Mouse (Mus musculus) olfactory bulb, adult 2 months (tissue): ENCODE data around the gene Rbm5. TPM values are rescaled to one million over a fixed set of nuclear protein-coding genes. Genes with fewer than 3 reads are reported as not detected.

Experiments used
- H3K27ac ChIP-seq: fragments of 200-500 bp; 2 replicates; pipeline ENCODE4 v1.5.1; 2012; ENCODE audit warnings: low read depth, low read length; ENCODE audit not compliant: insufficient read depth
- H3K4me1 ChIP-seq: fragments of 200-500 bp; 2 replicates; pipeline ENCODE4 v1.6.1; 2012; ENCODE audit warnings: low read length; ENCODE audit not compliant: control insufficient read depth, insufficient read depth
- H3K4me3 ChIP-seq: fragments of 200-500 bp; 2 replicates; pipeline ENCODE4 v1.5.1; 2012; ENCODE audit warnings: mild to moderate bottlenecking, low read depth, low read length, moderate library complexity; ENCODE audit not compliant: insufficient read depth
- CTCF ChIP-seq: fragments of 200-500 bp; IDR thresholded peaks from 2 replicates; pipeline ENCODE4 v1.5.1; 2012; ENCODE audit warnings: low read depth, mild to moderate bottlenecking, low read length, moderate library complexity; ENCODE audit not compliant: insufficient read depth
- POLR2A ChIP-seq: fragments of 200-500 bp; IDR thresholded peaks from 2 replicates; pipeline ENCODE4 v1.6.1; 2012; ENCODE audit warnings: mild to moderate bottlenecking, low read depth, low read length, moderate library complexity; ENCODE audit not compliant: insufficient read depth
- WGBS: fragments of 180-500 bp; shearing (Covaris S2); methylation state at CpG from one replicate; pipeline ENCODE4 v1.1.7; 2018; 5-methylcytosine and 5-hydroxymethylcytosine counted together
- polyA plus RNA-seq: library from polyadenylated mRNA; stranded (reverse); fragments of >200 nt; gene quantifications from 2 replicates; pipeline ENCODE4 v1.2.4, GENCODE M21; 2012; ENCODE audit warnings: low replicate concordance; ENCODE audit not compliant: missing spikeins, insufficient read depth, insufficient read length

The Rbm5 gene
- polyA plus RNA-seq, 1 experiment: 773 TPM

DNA sequence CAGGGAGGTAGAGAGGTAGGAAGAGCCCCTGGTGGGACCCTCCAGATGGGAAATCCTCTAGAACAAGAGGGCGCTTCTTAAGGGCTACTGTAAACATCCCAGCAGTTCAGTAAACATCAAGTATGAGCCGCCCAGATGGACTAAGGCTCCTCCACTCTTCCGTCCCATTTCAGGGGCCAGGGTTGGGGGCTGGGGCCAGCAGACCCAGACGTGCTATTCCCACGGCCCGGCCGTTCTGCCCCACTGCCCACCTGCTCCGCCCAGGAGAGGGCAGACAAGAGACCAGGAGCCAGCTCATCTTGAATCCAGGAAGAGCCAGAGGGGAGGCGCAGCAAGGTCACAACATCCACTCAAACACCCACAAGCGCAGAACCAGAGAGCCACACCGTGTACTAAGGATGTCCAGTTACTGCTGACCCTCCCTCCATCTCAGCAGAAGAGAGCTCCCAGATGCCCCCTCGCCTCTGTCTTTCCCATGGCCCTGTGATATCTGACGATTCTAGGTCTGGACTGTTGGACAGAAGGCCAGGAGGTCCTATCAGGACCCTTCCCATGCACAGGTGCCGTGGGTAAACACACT lies 72.1 kb downstream of the Rbm5 start:
- Histone ChIP-seq H3K27ac (no peak overlapping the region), H3K4me3 (no peak overlapping the region), H3K4me1 (peaks cover 47% of the 10 kb centered on the region)
- TF ChIP-seq CTCF (no peak), POLR2A (no peak)
- 72% methylated on average over 14 of the region's 14 CpGs for WGBS

GRCm38 (mm10) chr9:107697811-107698521 lies 72.8 kb downstream of the Rbm5 start:
- TF ChIP-seq POLR2A (no peak), CTCF (no peak)
- H3K4me1 ChIP-seq: peaks cover 44% of the 10 kb centered on the region
- H3K4me3 ChIP-seq: no peak overlapping the region
- no peak overlapping the region for H3K27ac ChIP-seq
- 59% methylated on average over 14 of the region's 14 CpGs for WGBS

GRCm38 (mm10) chr9:107696845-107697610 lies 73.8 kb downstream of the Rbm5 start:
- no peak overlapping the region for H3K4me3 ChIP-seq
- WGBS: 68% methylated on average over 9 of the region's 9 CpGs
- H3K4me1 ChIP-seq: peaks cover 35% of the 10 kb centered on the region
- TF ChIP-seq CTCF: no peak
- no peak for TF ChIP-seq POLR2A
- H3K27ac ChIP-seq: no peak overlapping the region

DNA sequence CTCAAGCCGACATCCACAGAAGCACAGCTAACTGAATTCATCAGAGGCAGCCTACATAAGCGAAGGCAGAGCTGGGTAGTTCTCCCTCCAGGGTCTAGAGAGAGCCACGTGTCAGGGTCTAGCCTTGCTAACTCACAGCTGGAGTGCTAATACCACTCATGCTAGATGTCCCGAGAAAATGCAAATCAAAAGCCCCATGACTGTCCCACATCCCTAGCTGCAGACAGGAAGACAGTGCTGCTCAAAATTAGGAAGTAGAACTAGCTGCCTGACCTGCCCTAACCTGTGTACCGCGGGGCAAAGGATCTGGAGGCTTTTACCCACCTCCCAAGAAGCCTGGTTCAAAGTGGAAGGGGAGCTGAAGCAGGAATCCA lies 74.7 kb downstream of the Rbm5 start:
- no peak for TF ChIP-seq CTCF
- TF ChIP-seq POLR2A: no peak
- Histone ChIP-seq H3K4me1 (peaks cover 30% of the 10 kb centered on the region), H3K4me3 (no peak overlapping the region), H3K27ac (no peak overlapping the region)
- 64% methylated on average over 6 of the region's 6 CpGs for WGBS

DNA sequence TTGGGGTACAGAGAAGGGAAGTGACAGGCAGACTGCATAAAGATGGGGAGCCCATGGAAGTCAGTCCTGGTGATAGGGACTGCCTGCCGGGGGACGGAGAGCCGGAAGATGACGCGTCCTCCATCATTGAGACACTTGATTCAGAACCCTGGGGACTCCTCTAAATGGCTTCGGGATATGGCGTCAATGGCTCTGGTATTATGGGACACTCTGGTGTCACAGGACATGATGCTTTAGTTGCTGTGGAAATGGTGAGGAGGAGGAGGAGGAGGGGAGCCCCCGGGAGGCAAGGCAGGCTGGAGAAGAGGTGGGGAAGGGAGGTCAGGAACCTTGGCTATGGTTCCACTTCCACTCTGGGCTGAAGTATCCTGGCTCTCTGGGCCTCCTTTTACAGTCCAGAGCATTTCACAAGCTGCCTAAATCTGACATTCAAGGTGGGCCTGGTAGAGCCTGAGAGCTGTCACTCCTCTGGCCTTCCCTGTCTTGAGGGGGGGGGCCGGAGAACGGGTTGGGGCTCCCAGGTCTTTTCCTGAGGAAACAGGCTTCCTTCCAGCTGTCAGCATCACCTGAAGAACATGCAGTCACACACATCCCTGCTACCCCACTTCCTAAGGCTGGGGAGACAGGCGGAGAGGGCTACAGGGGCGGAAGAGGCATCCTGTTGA lies 75.2 kb downstream of the Rbm5 start:
- 87% methylated on average over 12 of the region's 12 CpGs for WGBS
- Histone ChIP-seq H3K4me3 (no peak overlapping the region), H3K27ac (no peak overlapping the region), H3K4me1 (peaks cover 26% of the 10 kb centered on the region)
- TF ChIP-seq CTCF: no peak
- TF ChIP-seq POLR2A: no peak

GRCm38 (mm10) chr9:107694627-107695026 lies 76.2 kb downstream of the Rbm5 start:
- Histone ChIP-seq H3K4me1 (peaks cover 18% of the 10 kb centered on the region), H3K27ac (no peak overlapping the region), H3K4me3 (no peak overlapping the region)
- WGBS: 81% methylated on average over 7 of the region's 7 CpGs
- TF ChIP-seq CTCF: no peak
- no peak for TF ChIP-seq POLR2A

DNA sequence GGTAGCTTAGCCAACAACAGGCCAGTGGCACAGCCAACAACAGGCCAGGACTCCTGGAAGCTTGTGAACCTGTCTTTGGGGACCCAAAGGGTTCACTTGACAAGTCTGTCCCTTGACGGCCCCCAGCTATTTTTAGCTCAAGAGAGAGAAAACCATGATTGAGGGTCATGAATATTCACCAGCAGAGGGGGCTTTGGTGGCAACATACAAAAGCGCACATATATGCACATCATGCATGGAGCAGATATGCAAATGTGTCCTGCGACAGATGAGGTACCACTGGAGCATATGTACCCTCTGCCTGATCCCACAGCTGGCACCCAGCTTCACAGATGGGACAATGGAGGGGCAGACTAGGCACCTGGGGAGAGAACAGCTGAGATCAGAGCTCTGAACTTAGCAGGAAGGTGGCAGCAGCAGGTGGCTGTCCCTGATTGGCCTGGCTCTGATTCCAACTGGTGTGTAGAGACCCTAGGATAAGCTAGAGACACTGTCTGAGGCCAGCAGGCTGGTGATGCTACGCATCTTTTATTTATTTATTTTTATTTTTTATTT lies 77.3 kb downstream of the Rbm5 start:
- Histone ChIP-seq H3K27ac (no peak overlapping the region), H3K4me3 (no peak overlapping the region), H3K4me1 (peaks cover 8% of the 10 kb centered on the region)
- 83% methylated on average over 4 of the region's 4 CpGs for WGBS
- TF ChIP-seq POLR2A (no peak), CTCF (no peak)

GRCm38 (mm10) chr9:107692785-107693184 lies 78.0 kb downstream of the Rbm5 start:
- Histone ChIP-seq H3K4me3 (no peak overlapping the region), H3K27ac (no peak overlapping the region), H3K4me1 (peaks cover 8% of the 10 kb centered on the region)
- no peak for TF ChIP-seq CTCF
- TF ChIP-seq POLR2A: no peak
- WGBS: 68% methylated on average over 5 of the region's 5 CpGs
